Comparison of ENCODE assay signal across 21 mouse cellular contexts in genomic region chr13:109437231-109437776, GRCm38 (mm10).
A peak's percentile ranks its signal among the peaks of the same experiment; 100 is the strongest.
DNase-seq lines count a peak whose midpoint lies in the region; ATAC-seq and TF ChIP-seq lines count a peak whose summit lies in the region.
"Had no signal": no experiment of that assay in that cellular context is flagged by ENCODE, and none has a peak within 500 bp of the region (broad histone marks: within the 10 kb centered on the region; RNA-seq: fewer than 3 reads in every experiment).

No protein-coding gene starts in this region.

- no peak for TF ChIP-seq POLR2A in kidney, adult 2 months (IDR thresholded peaks at IDR 0.05; ENCODE audit: low read depth, low read length)

- H3K4me3 ChIP-seq in kidney, adult 2 months (ENCODE audit: insufficient read depth, low read depth, low read length), result no peak overlapping the region
- H3K4me3 ChIP-seq: embryonic facial prominence, embryonic 15.5 days; erythroblast, embryonic 14.5 days; forebrain, embryonic 10.5 days; heart, adult 2 months; heart, embryonic 12.5 days; hindbrain, embryonic 12.5 days had no signal

- no peak for TF ChIP-seq CTCF in kidney, adult 2 months (conservative IDR thresholded peaks at IDR 0.05; ENCODE audit: insufficient read depth, insufficient read length, low read depth, low read length)

- H3K27me3 ChIP-seq in kidney, adult 2 months (replicated peaks; ENCODE audit: control insufficient read depth, insufficient read depth, low read length), result no peaks in the 10 kb centered on the region
- H3K27me3 ChIP-seq: CH12.LX; embryonic facial prominence, embryonic 15.5 days; heart, embryonic 12.5 days; hindbrain, embryonic 12.5 days had no signal

- ATAC-seq in granulocyte monocyte progenitor cell, adult 5-6 weeks (replicated peaks; ENCODE audit: poor library complexity, severe bottlenecking), result peak; percentile 66
- peak; percentile 39; the same call in 1 of the 2 replicates for ATAC-seq in neutrophil, adult 5-6 weeks (ENCODE audit: extremely low read depth, insufficient number of reproducible peaks, low FRiP score, poor library complexity, severe bottlenecking)
- ATAC-seq: forebrain, embryonic 14.5 days; hindbrain, embryonic 16.5 days had no signal

- DNase-seq in kidney, adult 2 months, result peak; percentile 21
- DNase-seq in kidney, adult 18-20 months, result no peak
- peak; percentile 35 for DNase-seq in 416B (ENCODE audit: low read depth)
- DNase-seq in neural tube, embryonic 10.5 days (ENCODE audit: extremely low spot score, low spot score), result no peak
- no peak for DNase-seq in frontal cortex, postnatal 10 days (ENCODE audit: low spot score in 2 of 2)
- DNase-seq: adrenal gland, adult 2 months; adrenal gland, postnatal 25 days; cerebellum, adult 2 months; cerebellum, postnatal 10 days; embryo, embryonic 11 days; heart, adult 2 months had no signal

- H3K27ac ChIP-seq in kidney, adult 2 months (ENCODE audit: insufficient read depth, low read depth, low read length), result no peak overlapping the region
- H3K27ac ChIP-seq: embryonic facial prominence, embryonic 15.5 days; forebrain, embryonic 10.5 days; heart, adult 2 months; hindbrain, embryonic 12.5 days had no signal

- 70% methylated on average over 4 of the region's 4 CpGs for WGBS in kidney, adult 2 months

- peaks cover 8% of the 10 kb centered on the region for H3K4me1 ChIP-seq in kidney, adult 2 months (ENCODE audit: control insufficient read depth, insufficient read depth, low read length)

- no peaks in the 10 kb centered on the region for H3K36me3 ChIP-seq in kidney, adult 2 months (ENCODE audit: control insufficient read depth, insufficient read depth, low read length)
- H3K36me3 ChIP-seq: embryonic facial prominence, embryonic 15.5 days; forebrain, embryonic 10.5 days; heart, embryonic 12.5 days; hindbrain, embryonic 12.5 days had no signal

Comparison
In these comparisons a context has a peak if more than half of its experiments do, and no peak if none do; other contexts are left out.
1. DNase-seq: peak in kidney, adult 2 months (single experiment) and 416B (single experiment); none in kidney, adult 18-20 months (single experiment), neural tube, embryonic 10.5 days (single experiment) and frontal cortex, postnatal 10 days (0 of 2).